Mouse (Mus musculus) stomach, postnatal 0 days (tissue): ENCODE measurements around the gene Ankmy1.

ENCODE experiments used
- CTCF ChIP-seq: IDR thresholded peaks from 2 replicates; pipeline ENCODE4 v1.5.1; 2016; ENCODE audit warnings: antibody characterized with exemption, low read depth, mild to moderate bottlenecking, moderate library complexity
- EP300 ChIP-seq: optimal IDR thresholded peaks from 2 replicates; pipeline ENCODE3; 2016; ENCODE audit warnings: antibody characterized with exemption

GRCm38 (mm10) chr1:92943219-92943989 lies 40.7 kb upstream of the Ankmy1 start:
- no peak for TF ChIP-seq CTCF
- no peak for TF ChIP-seq EP300
